Mouse (Mus musculus): Measurements from ENCODE around the gene Scai.
"Not testable (repeated sequence)": the region's sequence is repeated elsewhere in the genome, so short reads cannot be mapped to it uniquely, and the experiment has no call there.

The Scai gene

DNA sequence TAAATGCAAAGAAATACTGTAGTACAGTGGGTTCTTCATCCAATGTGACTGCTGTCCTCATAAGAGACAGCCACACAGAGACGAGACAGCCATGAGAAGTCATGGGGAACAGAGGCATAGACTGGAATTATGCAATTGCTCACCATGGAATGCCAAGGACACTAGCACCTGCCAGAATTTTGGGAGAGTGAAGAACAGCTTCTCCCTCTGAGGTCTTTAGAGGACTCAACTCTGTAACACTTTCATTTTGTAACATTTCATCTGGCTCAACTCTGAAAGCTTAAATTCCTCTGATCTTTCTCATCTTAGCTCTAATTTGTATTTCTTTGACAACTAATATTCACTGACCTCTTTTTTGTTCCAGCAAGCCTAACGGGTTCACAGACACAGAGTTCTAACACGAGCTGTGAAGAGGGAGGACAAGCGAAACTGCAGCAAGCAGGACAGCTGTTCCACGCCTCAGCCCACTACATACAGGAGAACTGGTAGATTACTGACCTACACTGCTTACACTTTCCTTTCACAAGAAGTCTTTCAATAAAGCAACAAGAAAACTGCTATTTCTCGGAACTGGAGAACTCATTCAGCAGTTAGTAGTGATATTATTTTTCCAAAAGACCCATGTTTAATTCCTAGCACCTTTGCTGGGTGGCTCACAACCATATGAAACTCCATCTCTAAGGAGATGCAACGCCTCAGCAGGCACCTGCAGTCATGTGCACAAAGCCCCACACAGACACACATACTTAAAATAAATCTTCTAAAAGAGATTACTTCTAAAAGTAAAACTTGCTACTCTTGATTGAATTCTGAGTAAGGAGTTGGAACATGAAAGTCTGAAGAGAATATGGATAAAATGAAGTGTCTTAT, 49.7 kb downstream of the Scai start:
- DNase-seq (ENCODE audit: low spot score in 2 of 2) = no peak

DNA sequence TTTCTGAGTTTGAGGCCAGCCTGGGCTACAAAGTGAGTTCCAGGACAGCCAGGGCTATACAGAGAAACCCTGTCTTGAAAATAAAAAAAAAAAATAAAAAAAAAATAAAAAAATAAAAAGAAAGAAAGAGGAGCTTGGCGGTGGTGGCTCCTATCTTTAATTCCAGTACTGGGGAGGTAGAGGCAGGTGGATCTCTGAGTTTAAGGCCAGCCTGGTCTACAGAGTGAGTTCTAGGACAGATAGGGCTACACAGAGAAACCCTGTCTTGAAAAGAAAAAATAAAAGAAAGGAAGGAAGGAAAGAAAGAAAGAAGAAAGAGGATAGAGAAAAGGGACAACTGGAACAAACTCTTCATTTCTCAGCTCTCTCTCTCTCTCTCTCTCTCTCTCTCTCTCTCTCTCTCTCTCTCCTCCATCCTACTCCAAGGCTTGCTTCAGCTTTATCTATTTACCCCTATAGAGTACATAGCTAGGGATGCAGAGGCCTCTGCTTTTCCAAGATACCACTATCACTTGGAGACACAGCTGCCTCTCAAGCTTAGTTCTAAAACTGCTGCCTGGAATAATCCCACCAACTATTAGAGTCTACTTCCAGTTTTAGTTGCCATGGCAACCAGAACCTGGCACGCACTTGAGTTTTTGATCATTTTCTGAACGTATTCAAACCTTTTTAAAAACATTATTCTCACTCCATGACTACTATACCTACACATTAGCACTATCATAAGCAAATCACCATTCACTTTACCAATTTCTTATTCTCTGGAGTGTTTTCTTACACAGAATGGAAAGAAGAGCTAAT, 60.8 kb downstream of the Scai start:
- DNase-seq (ENCODE audit: low spot score in 2 of 2) = peak in 1 of 2 experiments; percentile 23

DNA sequence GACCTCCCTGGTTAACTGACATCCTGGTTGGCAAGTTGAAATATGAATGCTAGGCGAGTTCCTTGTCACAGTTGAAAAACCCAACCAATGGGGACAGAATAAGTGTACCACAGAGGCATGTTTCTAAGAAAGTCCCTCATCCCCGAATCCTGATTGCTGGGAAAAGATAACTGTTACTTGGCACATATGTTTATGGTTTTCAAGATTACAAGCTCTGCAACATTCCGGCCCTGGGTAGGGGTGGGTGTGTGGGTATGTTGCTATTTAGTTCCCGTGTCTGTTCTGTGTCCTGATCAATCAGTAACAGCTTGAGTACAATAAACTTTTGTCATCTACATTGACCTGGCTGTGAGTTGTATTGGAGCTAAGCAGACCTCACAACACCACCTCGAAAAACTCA, 66.4 kb downstream of the Scai start:
- DNase-seq (ENCODE audit: low spot score in 2 of 2) = no peak

DNA sequence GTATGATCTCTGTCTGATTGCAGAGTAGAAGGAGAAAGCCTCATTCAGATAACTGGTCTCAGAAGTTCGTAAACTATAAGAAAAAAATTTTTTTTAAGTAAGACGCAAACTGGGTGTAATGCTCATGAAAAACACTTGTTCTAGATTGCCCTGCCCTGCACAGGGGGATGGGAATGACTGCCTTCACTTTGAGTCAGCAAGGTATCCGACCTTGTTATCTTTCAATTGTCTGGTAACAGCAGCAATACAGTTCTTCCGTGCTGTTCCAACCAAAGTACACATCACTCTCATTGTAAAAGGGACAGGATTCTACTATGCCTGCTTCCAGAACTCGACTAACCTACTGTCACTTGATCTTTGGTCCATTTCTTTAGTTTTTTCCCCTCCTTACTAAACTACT, 69.4 kb downstream of the Scai start:
- DNase-seq (ENCODE audit: low spot score in 2 of 2) = no peak

DNA sequence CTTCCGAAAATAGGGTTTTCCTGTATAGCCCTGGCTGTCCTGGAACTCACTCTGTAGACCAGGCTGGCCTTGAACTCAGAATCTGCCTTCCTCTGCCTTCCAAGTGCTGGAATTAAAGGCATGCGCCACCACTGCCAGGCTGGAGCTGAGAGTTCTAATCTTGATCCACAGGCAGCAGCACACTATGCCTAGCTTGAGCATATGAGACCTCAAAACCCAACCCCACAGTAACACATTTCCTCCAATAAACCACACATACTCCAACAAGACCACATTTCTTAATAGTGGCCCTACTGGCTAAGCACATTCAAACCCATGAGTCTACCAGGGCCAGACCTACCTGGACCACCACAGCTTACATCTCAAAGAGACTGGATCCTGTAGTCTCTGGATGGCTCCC, 74.0 kb downstream of the Scai start:
- no peak for DNase-seq (ENCODE audit: low spot score in 2 of 2)

DNA sequence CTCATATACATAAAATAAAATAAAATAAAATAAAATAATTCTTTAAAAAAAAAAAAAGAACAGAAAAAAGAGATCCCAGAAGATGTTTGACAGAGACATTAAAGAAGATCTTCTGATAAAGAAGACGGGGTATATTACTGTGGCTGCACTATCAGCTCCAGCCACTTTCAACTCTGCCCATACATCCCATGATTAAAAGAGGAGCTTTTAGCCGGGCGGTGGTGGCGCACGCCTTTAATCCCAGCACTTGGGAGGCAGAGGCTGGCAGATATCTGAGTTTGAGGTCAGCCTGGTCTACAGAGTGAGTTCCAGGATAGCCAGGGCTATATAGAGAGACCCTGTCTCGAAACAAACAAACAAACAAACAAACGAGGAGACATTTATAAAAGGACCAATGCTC, 76.4 kb downstream of the Scai start:
- DNase-seq (ENCODE audit: low spot score in 2 of 2) = no peak

DNA sequence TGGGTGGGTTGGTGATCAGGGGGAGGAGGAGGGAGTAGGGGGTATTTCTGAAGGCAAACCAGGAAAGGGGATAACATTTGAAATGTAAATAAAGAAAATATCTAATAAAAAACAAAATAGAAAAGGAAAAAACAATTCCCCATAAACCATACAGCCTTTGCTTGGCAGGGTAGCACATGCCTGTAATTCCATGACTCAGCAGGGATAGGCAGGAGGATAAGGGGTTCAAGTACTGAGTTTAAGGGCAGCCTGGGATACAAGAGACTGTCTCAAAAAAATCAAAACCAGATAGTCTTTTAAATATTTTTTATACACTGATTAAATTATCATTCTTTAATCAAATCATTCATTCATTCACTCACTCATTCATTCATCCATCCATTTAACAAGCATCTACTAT, 80.0 kb downstream of the Scai start:
- no peak for DNase-seq (ENCODE audit: low spot score in 2 of 2)

DNA sequence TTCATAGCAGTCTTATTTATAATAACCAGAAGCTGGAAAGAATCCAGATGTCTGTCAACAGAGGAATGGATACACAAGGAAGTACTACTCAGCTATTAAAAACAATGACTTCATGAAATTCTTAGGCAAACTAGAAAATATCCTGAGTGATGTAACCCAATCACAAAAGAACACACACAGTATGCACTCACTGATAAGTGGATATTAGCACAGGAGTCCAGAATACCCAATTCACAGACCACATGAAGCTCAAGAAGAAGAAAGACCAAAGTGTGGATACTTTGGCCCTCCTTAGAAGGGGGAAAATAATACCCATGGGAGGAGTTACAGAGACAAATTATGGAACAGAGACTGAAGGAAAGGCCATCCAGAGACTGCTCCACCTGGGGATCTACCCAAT, 80.8 kb downstream of the Scai start:
- DNase-seq (ENCODE audit: low spot score in 2 of 2) = not testable (repeated sequence)

DNA sequence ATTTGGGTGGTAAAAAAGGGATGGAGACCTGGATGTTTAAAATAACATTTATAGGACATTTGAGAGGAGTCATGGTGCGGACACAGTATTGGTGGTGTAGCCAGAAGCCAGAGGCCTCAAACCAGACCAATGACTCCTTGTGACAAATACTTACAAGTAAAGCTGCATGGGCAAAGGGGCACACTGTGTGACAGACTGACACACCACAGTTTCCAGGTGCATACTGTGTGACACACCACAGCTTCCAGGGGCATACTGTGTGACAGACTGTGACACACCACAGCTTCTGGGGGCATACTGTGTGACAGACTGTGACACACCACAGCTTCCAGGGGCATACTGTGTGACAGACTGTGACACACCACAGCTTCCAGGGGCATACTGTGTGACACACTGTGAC, 90.6 kb downstream of the Scai start:
- DNase-seq (ENCODE audit: low spot score in 2 of 2) = not testable (repeated sequence)

DNA sequence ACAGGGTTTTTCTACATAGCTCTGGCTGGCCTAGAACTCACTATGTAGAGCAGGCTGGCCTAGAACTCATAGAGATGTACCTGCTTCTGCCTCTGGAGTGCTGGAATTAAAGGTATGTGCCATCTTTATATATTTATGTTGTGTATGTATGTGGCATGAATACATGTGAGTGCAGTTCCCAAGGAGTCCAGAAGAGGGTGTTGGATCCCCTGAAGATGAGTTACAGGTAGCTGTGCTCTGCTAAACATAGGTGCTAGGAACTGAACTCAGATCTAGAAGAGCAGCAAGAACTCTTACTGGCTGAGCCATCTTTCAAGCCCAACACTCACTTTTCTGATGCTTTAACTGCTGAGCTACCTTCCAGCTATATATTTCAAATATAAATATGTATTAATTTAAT, 92.5 kb downstream of the Scai start:
- peak in 1 of 2 experiments; percentile 37 for DNase-seq (ENCODE audit: low spot score in 2 of 2)

DNA sequence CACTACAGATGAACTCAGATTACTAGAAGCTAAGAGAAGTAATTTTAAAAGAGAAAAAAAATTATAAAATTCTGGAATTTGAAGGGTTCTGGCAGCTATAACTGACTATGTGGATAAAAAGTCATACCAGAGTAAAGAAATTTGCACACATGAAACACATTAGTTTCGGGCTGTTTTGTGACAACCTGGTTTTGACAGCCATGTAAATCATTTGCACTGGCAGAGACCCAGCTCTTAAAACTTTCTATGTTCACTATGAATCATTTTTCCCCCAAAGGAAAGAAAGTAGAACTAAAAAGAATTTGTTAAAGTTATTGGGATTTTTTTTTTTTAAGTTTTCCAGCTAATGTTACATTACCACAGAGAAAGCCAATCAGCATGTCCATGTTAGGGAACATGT, 98.6 kb downstream of the Scai start:
- no peak for DNase-seq (ENCODE audit: low spot score in 2 of 2)

DNA sequence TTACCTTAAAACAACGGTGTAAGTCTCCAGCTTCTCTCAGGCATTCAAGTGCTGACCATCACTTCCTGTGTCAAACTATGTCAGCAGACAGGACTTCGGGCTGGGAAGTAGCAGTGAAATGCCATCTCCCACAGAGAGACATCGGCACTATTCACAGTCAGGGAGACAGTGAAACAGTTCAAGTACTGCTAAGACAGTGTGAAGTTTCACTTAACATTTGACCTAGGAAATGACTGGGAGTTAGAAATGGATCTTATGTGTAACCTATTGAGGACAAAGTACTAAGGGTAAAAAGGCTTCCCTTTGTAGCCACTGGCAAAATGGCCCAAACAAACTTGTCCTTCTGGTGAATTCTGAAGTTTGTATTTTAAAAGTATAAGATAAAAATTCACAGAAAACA, 107.8 kb downstream of the Scai start:
- no peak for DNase-seq (ENCODE audit: low spot score in 2 of 2)

DNA sequence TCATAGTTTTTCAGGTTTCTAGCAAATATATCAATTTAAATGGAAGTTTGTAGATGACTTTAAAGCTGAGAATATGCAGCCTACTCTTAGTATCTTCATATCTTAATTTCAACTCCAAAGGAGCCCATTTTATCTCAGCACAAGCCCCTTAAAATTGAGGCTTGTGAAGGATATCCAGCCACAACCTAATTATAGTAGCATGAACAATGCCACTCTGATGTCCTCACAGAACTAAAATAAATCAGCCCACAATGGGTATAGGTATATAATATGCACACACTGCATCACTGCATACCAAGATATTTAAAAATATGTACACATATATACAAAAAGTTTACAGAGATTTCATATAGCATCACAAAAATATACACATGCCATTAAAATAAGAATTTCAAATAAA, 119.9 kb downstream of the Scai start:
- no peak for DNase-seq (ENCODE audit: low spot score in 2 of 2)

DNA sequence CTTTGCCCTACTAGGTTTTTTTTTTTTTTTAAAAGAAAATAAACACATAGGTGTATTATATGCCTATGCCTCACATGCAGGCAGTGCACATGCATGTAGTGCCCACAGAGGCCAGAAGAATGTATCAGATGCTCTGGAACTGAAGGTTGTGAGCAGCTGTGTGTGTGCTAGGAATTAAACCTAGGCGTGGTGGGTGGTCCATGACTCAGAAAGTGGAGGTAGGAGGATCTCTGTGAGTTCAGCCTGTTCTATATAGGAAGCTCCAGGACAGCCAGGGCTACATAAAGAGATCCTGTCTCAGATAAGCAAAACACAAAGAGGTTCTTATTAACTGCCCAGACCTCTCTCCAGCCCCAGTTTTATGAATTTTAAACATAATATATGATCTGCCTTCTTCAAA, 121.4 kb downstream of the Scai start:
- no peak for DNase-seq (ENCODE audit: low spot score in 2 of 2)

DNA sequence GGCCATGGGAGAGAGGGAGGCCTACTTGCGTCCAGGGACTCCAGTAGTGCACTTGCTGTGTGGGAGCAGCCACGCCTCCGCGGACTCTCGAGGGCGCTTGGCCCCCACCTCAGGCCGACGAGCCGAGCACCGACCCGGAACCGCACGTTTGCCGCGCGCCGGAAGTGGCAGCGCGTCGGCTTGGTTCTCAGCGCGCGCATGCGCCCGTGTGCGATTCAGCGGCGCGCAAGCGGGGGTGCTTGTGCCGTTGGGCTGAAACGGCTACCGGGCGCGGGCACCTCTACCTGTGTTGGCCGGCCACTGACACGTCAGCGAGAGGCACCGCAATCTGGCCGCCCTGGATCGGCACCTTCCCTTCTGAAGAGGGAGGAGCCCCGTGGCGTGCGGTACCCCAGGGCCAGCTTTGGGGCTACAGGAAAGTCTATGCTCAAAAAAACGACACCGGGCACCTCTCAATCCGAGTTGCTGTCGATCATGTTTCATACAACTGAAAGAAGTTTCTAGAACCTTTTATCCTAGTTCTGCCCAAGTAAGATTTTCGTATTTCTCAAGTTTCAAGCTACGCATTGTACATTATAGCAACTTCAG, 125.0 kb downstream of the Scai start, which contains the start of gene Golga1:
Golga1 (minus strand) TSS at position 142 of the 588 bp plus-strand sequence.
- peak; percentile 84 to 91 for DNase-seq (ENCODE audit: low spot score in 2 of 2)

DNA sequence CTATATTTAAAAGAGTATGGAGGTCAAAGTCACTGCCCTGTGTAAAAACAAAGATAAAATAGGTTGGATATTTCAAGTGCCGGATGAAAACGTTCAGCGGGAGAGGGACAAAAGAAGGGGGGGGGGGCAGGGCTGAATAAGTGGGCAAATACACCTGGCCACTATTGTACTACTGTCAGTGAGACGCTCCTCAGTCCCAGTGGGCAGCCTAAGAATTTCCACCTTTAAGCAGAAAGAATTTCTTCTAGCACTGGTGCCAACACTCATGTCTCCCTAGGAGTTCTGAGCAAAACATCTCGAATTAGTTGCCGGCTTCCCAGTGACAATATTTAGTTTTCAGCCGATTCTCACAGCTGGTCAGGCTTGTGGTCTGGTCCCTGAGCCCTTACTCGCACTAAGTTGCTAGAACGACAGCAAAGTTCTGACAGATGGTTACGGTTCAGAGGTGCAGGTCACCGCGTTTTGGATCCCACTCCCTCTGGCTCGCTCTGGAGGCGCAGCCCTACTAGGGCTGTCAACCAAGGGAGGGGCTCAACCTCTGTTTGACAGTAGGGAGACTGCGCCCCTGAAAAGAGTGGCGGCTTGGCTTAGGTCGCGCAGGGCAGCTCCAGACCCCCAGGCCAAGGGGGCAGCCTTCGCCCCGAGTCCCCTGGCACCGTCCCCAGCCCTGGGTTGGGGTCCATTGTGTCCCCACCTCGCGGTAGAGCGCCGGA, 125.7 kb downstream of the Scai start:
- DNase-seq (ENCODE audit: low spot score in 2 of 2) = no peak

DNA sequence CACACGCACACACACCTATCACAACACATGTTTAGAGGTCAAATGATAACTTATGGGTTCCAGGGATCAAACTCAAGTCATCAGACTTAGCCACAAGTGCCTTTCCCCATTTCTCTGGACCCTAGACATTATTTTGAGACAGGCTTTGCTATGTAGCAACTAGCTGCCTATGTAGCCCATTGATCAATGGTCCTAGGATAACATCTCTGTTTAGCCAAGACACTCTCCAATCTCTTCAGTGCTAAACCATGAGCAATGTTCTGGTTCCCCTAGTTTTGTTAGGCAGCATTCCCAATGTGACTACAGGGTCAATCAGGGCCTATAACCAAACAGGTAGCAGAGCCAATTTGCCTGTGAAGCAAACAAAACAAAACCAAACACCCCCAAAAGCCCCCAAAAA, 142.0 kb downstream of the Scai start:
- DNase-seq (ENCODE audit: low spot score in 2 of 2) = no peak

DNA sequence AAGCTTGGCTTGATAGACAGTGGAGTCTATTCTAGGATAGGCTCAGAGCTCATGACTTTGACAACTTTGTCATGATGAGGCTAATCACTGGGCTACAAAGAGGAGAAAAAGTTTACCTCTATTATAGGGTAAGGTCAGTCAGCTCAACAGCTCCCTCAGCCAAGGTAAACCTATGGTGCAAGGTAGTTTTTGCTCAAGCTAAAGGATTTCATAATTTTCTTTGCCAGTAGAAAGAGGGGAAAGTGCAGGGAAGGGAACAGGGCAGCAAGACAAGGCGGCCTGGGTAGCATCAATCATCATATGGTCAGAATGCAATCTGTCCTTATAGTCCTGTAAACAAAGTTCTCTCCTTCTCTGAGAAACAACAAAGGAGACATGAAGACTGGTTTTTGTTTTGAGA, 150.3 kb downstream of the Scai start:
- DNase-seq (ENCODE audit: low spot score in 2 of 2) = no peak

DNA sequence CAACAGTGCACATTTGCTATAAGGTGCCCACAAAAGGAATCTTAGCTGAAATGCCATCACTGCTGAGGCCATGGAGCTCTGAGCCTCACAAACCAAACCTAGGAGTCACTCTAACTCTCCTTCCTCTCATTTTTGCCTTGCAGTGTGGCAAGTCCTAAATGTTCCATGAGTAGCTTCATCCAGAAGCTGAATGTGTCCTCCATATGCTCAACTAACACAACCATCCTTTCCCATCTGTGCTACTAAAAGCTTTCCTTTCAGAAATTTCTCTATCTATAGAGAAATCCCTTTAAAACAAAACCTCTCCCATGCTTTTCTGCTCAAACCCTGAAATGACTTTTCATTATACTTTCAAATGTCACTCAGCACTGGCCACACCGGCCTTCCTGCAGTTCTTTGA, 158.9 kb downstream of the Scai start:
- no peak for DNase-seq (ENCODE audit: low spot score in 2 of 2)

DNA sequence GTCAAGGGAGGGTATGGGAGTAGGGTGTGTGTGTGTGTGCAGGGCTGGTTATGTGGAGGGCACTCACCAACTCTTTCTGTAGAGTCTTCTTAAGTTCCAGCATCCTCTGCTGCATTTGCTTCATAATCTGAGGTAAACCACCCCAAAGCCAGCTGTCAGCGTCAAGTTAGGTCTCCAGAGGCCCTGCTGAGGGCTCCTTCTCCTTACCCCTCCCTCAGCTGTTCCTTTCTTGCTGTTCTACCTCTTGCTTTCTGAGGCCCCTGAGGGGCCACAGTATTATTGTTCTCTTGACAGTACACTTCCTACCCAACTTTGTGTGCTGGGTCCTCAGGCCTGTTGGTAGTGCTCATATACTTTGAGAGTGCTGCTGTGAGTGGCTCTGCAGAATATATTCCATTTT, 170.5 kb downstream of the Scai start:
- no peak for DNase-seq (ENCODE audit: low spot score in 2 of 2)

DNA sequence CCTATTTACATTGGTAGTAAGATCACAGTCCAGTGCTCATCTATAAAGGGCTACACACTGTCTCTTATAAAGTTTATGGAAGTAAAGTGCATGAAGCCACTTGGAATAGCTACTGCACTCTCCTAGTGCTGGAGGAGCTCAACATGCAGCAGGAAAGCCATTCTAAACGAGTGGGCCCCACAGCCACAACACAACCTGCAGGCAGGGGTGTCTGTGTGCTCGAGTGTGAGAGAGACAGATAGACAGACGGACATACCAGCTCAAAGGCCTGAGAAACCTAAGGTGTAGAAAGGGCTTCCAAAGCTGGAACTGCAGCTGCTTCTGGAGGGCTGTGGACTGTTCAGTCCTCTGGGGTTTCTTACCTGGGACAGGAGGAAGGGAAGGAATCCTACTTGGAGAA, 174.0 kb downstream of the Scai start:
- no peak for DNase-seq (ENCODE audit: low spot score in 2 of 2)
